Mouse (Mus musculus): ENCODE results near the gene Cxcl1.
"Not testable (repeated sequence)": the region's sequence is repeated elsewhere in the genome, so short reads cannot be mapped to it uniquely, and the experiment has no call there.

Cxcl1 gene

GRCm38 (mm10) chr5:90890519-90891463 is at the start of gene Cxcl1:
TSS of gene Cxcl1 (plus strand) at chr5:90891241.
- DNase-seq (ENCODE audit: extremely low read depth, low read depth, low spot score), result no peak

- peak; percentile 87 for DNase-seq (ENCODE audit: extremely low read depth, low read depth, low spot score)
These were observed 47.1 kb upstream of the Cxcl1 start for GRCm38 (mm10) chr5:90843891-90844290.

- DNase-seq (ENCODE audit: extremely low read depth, low read depth, low spot score), result not testable (repeated sequence)
These were observed 40.9 kb upstream of the Cxcl1 start for GRCm38 (mm10) chr5:90850096-90850495.

GRCm38 (mm10) chr5:90851391-90851790 is 39.6 kb upstream of the Cxcl1 start:
- not testable (repeated sequence) for DNase-seq (ENCODE audit: extremely low read depth, low read depth, low spot score)

- no peak for DNase-seq (ENCODE audit: extremely low read depth, low read depth, low spot score)
These were observed 37.8 kb upstream of the Cxcl1 start for GRCm38 (mm10) chr5:90853206-90853605.

- no peak for DNase-seq (ENCODE audit: extremely low read depth, low read depth, low spot score)
These were observed 35.5 kb upstream of the Cxcl1 start for GRCm38 (mm10) chr5:90855308-90856230.

- no peak for DNase-seq (ENCODE audit: extremely low read depth, low read depth, low spot score)
These were observed 33.6 kb upstream of the Cxcl1 start for GRCm38 (mm10) chr5:90857463-90857862.

- no peak for DNase-seq (ENCODE audit: extremely low read depth, low read depth, low spot score)
These were observed 32.6 kb upstream of the Cxcl1 start for GRCm38 (mm10) chr5:90858429-90858828.

- DNase-seq (ENCODE audit: extremely low read depth, low read depth, low spot score), result no peak
These were observed 32.0 kb upstream of the Cxcl1 start for GRCm38 (mm10) chr5:90859031-90859430.

GRCm38 (mm10) chr5:90861876-90862375 is 29.1 kb upstream of the Cxcl1 start:
- DNase-seq (ENCODE audit: extremely low read depth, low read depth, low spot score), result no peak

GRCm38 (mm10) chr5:90866770-90867169 is 24.3 kb upstream of the Cxcl1 start:
- DNase-seq (ENCODE audit: extremely low read depth, low read depth, low spot score), result no peak

GRCm38 (mm10) chr5:90872377-90872776 is 18.7 kb upstream of the Cxcl1 start:
- no peak for DNase-seq (ENCODE audit: extremely low read depth, low read depth, low spot score)

- no peak for DNase-seq (ENCODE audit: extremely low read depth, low read depth, low spot score)
These were observed 15.0 kb upstream of the Cxcl1 start for GRCm38 (mm10) chr5:90876045-90876444.

GRCm38 (mm10) chr5:90876471-90877172 is 14.4 kb upstream of the Cxcl1 start:
- no peak for DNase-seq (ENCODE audit: extremely low read depth, low read depth, low spot score)

- DNase-seq (ENCODE audit: extremely low read depth, low read depth, low spot score), result no peak
These were observed 13.9 kb upstream of the Cxcl1 start for GRCm38 (mm10) chr5:90877173-90877512.

- DNase-seq (ENCODE audit: extremely low read depth, low read depth, low spot score), result peak; percentile 96
These were observed 11.6 kb upstream of the Cxcl1 start for GRCm38 (mm10) chr5:90879307-90880014.

- no peak for DNase-seq (ENCODE audit: extremely low read depth, low read depth, low spot score)
These were observed 10.6 kb upstream of the Cxcl1 start for GRCm38 (mm10) chr5:90880335-90880850.

- DNase-seq (ENCODE audit: extremely low read depth, low read depth, low spot score), result peak; percentile 73
These were observed 10.0 kb upstream of the Cxcl1 start for GRCm38 (mm10) chr5:90881021-90881420.

- DNase-seq (ENCODE audit: extremely low read depth, low read depth, low spot score), result peak; percentile 67
These were observed 9.4 kb upstream of the Cxcl1 start for GRCm38 (mm10) chr5:90881682-90882081.

GRCm38 (mm10) chr5:90882146-90882545 is 8.9 kb upstream of the Cxcl1 start:
- no peak for DNase-seq (ENCODE audit: extremely low read depth, low read depth, low spot score)

Measured in fat pad, adult 2 months (tissue).